Mouse (Mus musculus): Measurements from ENCODE around the gene Mok. TPM values are rescaled to one million over a fixed set of nuclear protein-coding genes. Genes with fewer than 3 reads are reported as not detected.

The Mok gene
- total and polyA plus RNA-seq, 2 experiments from 2014 or later = 17.0 to 23.7 TPM

DNA sequence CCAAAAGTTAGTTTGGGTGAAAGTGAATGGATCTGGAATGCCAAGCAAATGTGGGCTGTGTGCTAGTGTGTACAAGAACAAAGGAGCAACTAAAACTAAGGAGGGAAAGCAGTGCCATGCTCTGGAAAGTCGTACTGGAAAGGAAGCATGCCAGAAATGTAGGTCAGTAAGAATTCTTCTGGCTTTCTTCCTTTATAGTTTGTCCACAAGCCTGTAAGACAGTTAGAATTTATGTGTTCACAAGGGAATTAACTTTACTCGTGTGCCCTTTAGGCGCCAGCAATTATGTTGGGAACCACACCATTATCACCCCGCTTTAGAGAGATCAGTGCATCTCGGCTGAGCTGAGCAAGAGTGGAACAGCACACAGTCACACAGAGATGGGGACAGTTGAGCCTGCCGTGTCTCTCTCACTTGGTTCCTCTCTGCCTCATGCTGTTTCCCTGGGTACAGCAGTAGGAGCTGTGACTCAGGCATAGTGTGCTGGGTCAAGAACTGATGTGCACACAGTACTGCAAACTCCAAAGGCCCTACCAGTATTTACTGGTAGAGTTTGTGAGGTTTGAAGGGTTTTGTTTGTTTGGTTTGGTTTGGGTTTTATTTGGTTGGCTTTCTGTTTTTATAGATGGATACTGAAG, 71.0 kb downstream of the Mok start:
- Histone ChIP-seq H3K27me3 (ENCODE audit: insufficient read depth, low read length) (no peaks in the 10 kb centered on the region), H3K4me3 (ENCODE audit: low read depth, low read length) (no peak overlapping the region), H3K4me1 (ENCODE audit: insufficient read depth, low read length) (peaks cover 5% of the 10 kb centered on the region; the same call in 1 of the 2 replicates), H3K9ac (replicated peaks; ENCODE audit: low read length, poor library complexity, severe bottlenecking) (no peak overlapping the region), H3K27ac (ENCODE audit: low read depth, low read length) (peak overlapping the region; percentile 38; the same call in 1 of the 2 replicates), H3K4me2 (ENCODE audit: low read depth, low read length, poor library complexity, severe bottlenecking) (no peak overlapping the region), H3K36me3 (ENCODE audit: insufficient read depth, low read length) (no peaks in the 10 kb centered on the region), H3K9me3 (ENCODE audit: low read length) (no peaks in the 10 kb centered on the region)
- TF ChIP-seq CTCF (IDR thresholded peaks at IDR 0.05) = no peak
- ATAC-seq (ENCODE audit: low FRiP score) = no peak
- no peak for DNase-seq (ENCODE audit: low spot score)
- 66% methylated on average over 6 of the region's 6 CpGs for WGBS

DNA sequence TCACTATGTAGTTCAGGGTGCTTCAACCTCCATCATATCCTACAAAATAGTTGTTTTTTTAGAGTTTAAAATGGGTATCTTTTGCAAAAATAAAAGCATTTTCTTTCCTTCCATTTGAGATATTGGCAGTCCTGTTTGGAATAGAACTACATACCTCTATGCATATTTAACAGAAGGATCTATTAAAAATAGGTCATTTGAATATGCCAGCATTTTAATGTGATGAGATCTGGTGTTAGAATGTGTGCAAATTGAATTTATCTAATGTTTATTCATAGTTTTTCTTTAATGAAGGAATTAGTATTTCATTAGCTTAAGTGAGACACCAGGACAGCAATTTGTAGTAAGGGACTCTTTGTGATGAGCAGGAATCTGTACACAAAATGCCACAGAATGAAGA, 72.2 kb downstream of the Mok start:
- no peaks in the 10 kb centered on the region for H3K36me3 ChIP-seq (ENCODE audit: insufficient read depth, low read length)
- H3K4me3 ChIP-seq (ENCODE audit: low read depth, low read length) = no peak overlapping the region
- ATAC-seq (ENCODE audit: low FRiP score) = no peak
- no peak overlapping the region for H3K27ac ChIP-seq (ENCODE audit: low read depth, low read length)
- no peak for TF ChIP-seq CTCF (IDR thresholded peaks at IDR 0.05)
- no peak for DNase-seq (ENCODE audit: low spot score)
- peaks cover 5% of the 10 kb centered on the region; the same call in 1 of the 2 replicates for H3K4me1 ChIP-seq (ENCODE audit: insufficient read depth, low read length)
- no peaks in the 10 kb centered on the region for H3K27me3 ChIP-seq (ENCODE audit: insufficient read depth, low read length)
- H3K9me3 ChIP-seq (ENCODE audit: low read length) = no peaks in the 10 kb centered on the region
- no peak overlapping the region for H3K9ac ChIP-seq (replicated peaks; ENCODE audit: low read length, poor library complexity, severe bottlenecking)
- no peak overlapping the region for H3K4me2 ChIP-seq (ENCODE audit: low read depth, low read length, poor library complexity, severe bottlenecking)

DNA sequence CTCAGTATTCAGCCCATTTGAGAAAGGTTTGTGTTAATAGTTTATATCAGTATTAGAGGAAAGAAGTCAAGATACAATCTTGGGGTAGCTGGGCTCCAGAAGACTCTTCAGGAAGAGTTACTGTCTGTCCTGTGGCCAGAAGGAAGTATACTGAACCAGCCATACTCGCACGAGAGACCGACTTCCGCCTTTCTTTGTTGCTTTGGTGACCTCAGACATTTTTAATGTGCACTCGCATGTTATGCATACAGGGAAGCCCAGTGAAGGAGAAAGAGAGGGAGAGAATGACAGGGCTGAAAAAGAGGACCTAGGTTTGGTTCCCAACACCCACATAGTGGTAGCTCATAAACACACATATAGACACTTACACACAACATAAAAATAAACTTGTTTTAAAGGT, 76.2 kb downstream of the Mok start:
- Histone ChIP-seq H3K27me3 (ENCODE audit: insufficient read depth, low read length) (no peaks in the 10 kb centered on the region), H3K9me3 (ENCODE audit: low read length) (no peaks in the 10 kb centered on the region), H3K4me1 (ENCODE audit: insufficient read depth, low read length) (peaks cover 5% of the 10 kb centered on the region; the same call in 1 of the 2 replicates), H3K36me3 (ENCODE audit: insufficient read depth, low read length) (no peaks in the 10 kb centered on the region), H3K9ac (replicated peaks; ENCODE audit: low read length, poor library complexity, severe bottlenecking) (no peak overlapping the region), H3K4me3 (ENCODE audit: low read depth, low read length) (no peak overlapping the region), H3K4me2 (ENCODE audit: low read depth, low read length, poor library complexity, severe bottlenecking) (no peak overlapping the region), H3K27ac (ENCODE audit: low read depth, low read length) (no peak overlapping the region)
- ATAC-seq (ENCODE audit: low FRiP score) = no peak
- 97% methylated on average over 5 of the region's 5 CpGs for WGBS
- no peak for TF ChIP-seq CTCF (IDR thresholded peaks at IDR 0.05)
- no peak for DNase-seq (ENCODE audit: low spot score)

GRCm38 (mm10) chr12:110762321-110762720, 78.4 kb downstream of the Mok start:
- H3K4me2 ChIP-seq (ENCODE audit: low read depth, low read length, poor library complexity, severe bottlenecking) = no peak overlapping the region
- no peaks in the 10 kb centered on the region for H3K4me1 ChIP-seq (ENCODE audit: insufficient read depth, low read length)
- no peak overlapping the region for H3K9ac ChIP-seq (replicated peaks; ENCODE audit: low read length, poor library complexity, severe bottlenecking)
- no peaks in the 10 kb centered on the region for H3K36me3 ChIP-seq (ENCODE audit: insufficient read depth, low read length)
- H3K4me3 ChIP-seq (ENCODE audit: low read depth, low read length) = no peak overlapping the region
- 52% methylated on average over 2 of the region's 2 CpGs for WGBS
- H3K27ac ChIP-seq (ENCODE audit: low read depth, low read length) = no peak overlapping the region
- no peak for TF ChIP-seq CTCF (IDR thresholded peaks at IDR 0.05)
- ATAC-seq (ENCODE audit: low FRiP score) (no peak), DNase-seq (ENCODE audit: low spot score) (peak; percentile 55)
- no peaks in the 10 kb centered on the region for H3K27me3 ChIP-seq (ENCODE audit: insufficient read depth, low read length)
- no peaks in the 10 kb centered on the region for H3K9me3 ChIP-seq (ENCODE audit: low read length)

- Histone ChIP-seq H3K4me2 (ENCODE audit: low read depth, low read length, poor library complexity, severe bottlenecking) (no peak overlapping the region), H3K9ac (replicated peaks; ENCODE audit: low read length, poor library complexity, severe bottlenecking) (no peak overlapping the region), H3K27me3 (ENCODE audit: insufficient read depth, low read length) (no peaks in the 10 kb centered on the region), H3K4me1 (ENCODE audit: insufficient read depth, low read length) (no peaks in the 10 kb centered on the region), H3K36me3 (ENCODE audit: insufficient read depth, low read length) (no peaks in the 10 kb centered on the region), H3K27ac (ENCODE audit: low read depth, low read length) (no peak overlapping the region), H3K9me3 (ENCODE audit: low read length) (no peaks in the 10 kb centered on the region), H3K4me3 (ENCODE audit: low read depth, low read length) (no peak overlapping the region)
- TF ChIP-seq CTCF (IDR thresholded peaks at IDR 0.05) = no peak
- WGBS = 96% methylated on average over 7 of the region's 8 CpGs
- DNase-seq (ENCODE audit: low spot score) (no peak), ATAC-seq (ENCODE audit: low FRiP score) (no peak)
Observed at GRCm38 (mm10) chr12:110758932-110759331, 81.8 kb downstream of the Mok start.

Other genes starting within 250 kb of the Mok start
- gene Dync1h1, start 239.5 kb downstream of the Mok start, total RNA-seq (2014; rRNA removed) = 271 and 313 TPM in 2 replicates
- 52.1 and 60.3 TPM in 2 replicates for gene Dync1h1, start 239.5 kb downstream of the Mok start, polyA plus RNA-seq (2015; fragmentation: Nextera tagmentation; extraction: Ambion mirVana)
- not detected in 2 replicates for gene 1700001K19Rik, start 158.3 kb downstream of the Mok start, total RNA-seq (2014; rRNA removed)
- 0.17 TPM in 1 of 2 replicates, not detected in the other for gene 1700001K19Rik, start 158.3 kb downstream of the Mok start, polyA plus RNA-seq (2015; fragmentation: Nextera tagmentation; extraction: Ambion mirVana)
- 567 and 693 TPM in 2 replicates for gene Hsp90aa1, start 138.2 kb downstream of the Mok start, total RNA-seq (2014; rRNA removed)
- 1,476 and 1,620 TPM in 2 replicates for gene Hsp90aa1, start 138.2 kb downstream of the Mok start, polyA plus RNA-seq (2015; fragmentation: Nextera tagmentation; extraction: Ambion mirVana)
- gene Wdr20, start 103.0 kb downstream of the Mok start, total RNA-seq (2014; rRNA removed) = 33.8 and 38.7 TPM in 2 replicates
- gene Wdr20, start 103.0 kb downstream of the Mok start, polyA plus RNA-seq (2015; fragmentation: Nextera tagmentation; extraction: Ambion mirVana) = 16.0 and 16.2 TPM in 2 replicates
- gene Zfp839, start 9.3 kb upstream of the Mok start, total RNA-seq (2014; rRNA removed) = 4.5 and 5.4 TPM in 2 replicates
- 1.7 and 1.9 TPM in 2 replicates for gene Zfp839, start 9.3 kb upstream of the Mok start, polyA plus RNA-seq (2015; fragmentation: Nextera tagmentation; extraction: Ambion mirVana)
- gene Cinp, start 48.2 kb upstream of the Mok start, total RNA-seq (2014; rRNA removed) = 105 and 153 TPM in 2 replicates
- gene Cinp, start 48.2 kb upstream of the Mok start, polyA plus RNA-seq (2015; fragmentation: Nextera tagmentation; extraction: Ambion mirVana) = 91.3 and 99.0 TPM in 2 replicates
- 22.9 and 23.6 TPM in 2 replicates for gene Tecpr2, start 48.3 kb upstream of the Mok start, total RNA-seq (2014; rRNA removed)
- 4.8 and 4.9 TPM in 2 replicates for gene Tecpr2, start 48.3 kb upstream of the Mok start, polyA plus RNA-seq (2015; fragmentation: Nextera tagmentation; extraction: Ambion mirVana)
- 11.8 and 14.0 TPM in 2 replicates for gene Ankrd9, start 138.1 kb upstream of the Mok start, total RNA-seq (2014; rRNA removed)
- 12.1 and 13.4 TPM in 2 replicates for gene Ankrd9, start 138.1 kb upstream of the Mok start, polyA plus RNA-seq (2015; fragmentation: Nextera tagmentation; extraction: Ambion mirVana)
- gene Rcor1, start 198.4 kb upstream of the Mok start, total RNA-seq (2014; rRNA removed) = 11.3 and 14.9 TPM in 2 replicates
- gene Rcor1, start 198.4 kb upstream of the Mok start, polyA plus RNA-seq (2015; fragmentation: Nextera tagmentation; extraction: Ambion mirVana) = 2.5 and 2.7 TPM in 2 replicates

Data from midbrain, postnatal 0 days (tissue).